8 mouse cellular contexts compared by ENCODE assay signal in genomic region chr1:131525586-131526271, GRCm38 (mm10). TPM values are rescaled to one million over a fixed set of nuclear protein-coding genes. Genes with fewer than 3 reads are reported as not detected.
DNase-seq lines count a peak whose midpoint lies in the region; ATAC-seq and TF ChIP-seq lines count a peak whose summit lies in the region.

No protein-coding gene starts in this region.

- no peak for ATAC-seq in embryonic facial prominence, embryonic 15.5 days (ENCODE audit: insufficient number of reproducible peaks, low FRiP score, low TSS enrichment, low read depth)
- ATAC-seq in heart, postnatal 0 days (ENCODE audit: insufficient read depth, low read depth): no peak
- no peak for ATAC-seq in lung, embryonic 15.5 days (ENCODE audit: borderline replicate concordance, extremely low read depth, low FRiP score, low TSS enrichment)
- no peak for ATAC-seq in megakaryocyte-erythroid progenitor cell, adult 5-6 weeks (replicated peaks; ENCODE audit: low FRiP score, low TSS enrichment, poor library complexity, severe bottlenecking)

- no peak overlapping the region for H3K27ac ChIP-seq in ES-Bruce4 (ENCODE audit: insufficient read depth, low read length)
- peak overlapping the region; percentile 98 for H3K27ac ChIP-seq in embryonic facial prominence, embryonic 15.5 days (replicated peaks)
- peak overlapping the region; percentile 96 for H3K27ac ChIP-seq in heart, postnatal 0 days (ENCODE audit: low read depth)
- peak overlapping the region; percentile 95 for H3K27ac ChIP-seq in layer of hippocampus, adult 2 months
- peak overlapping the region; percentile 96 for H3K27ac ChIP-seq in lung, embryonic 15.5 days

- under 1% methylated on average over 41 of the region's 41 CpGs for WGBS in embryonic facial prominence, embryonic 15.5 days
- 2% methylated on average over 40 of the region's 41 CpGs for WGBS in heart, postnatal 0 days
- whole genome bisulfite sequencing in lung, embryonic 15.5 days: under 1% methylated on average over 41 of the region's 41 CpGs

- no peak for TF ChIP-seq EP300 in ES-Bruce4 (IDR thresholded peaks at IDR 0.05; ENCODE audit: insufficient read depth, low read depth, low read length)
- TF ChIP-seq EP300 in heart, postnatal 0 days (IDR thresholded peaks at IDR 0.05; ENCODE audit: low read depth): no peak

- H3K4me1 ChIP-seq in ES-Bruce4 (ENCODE audit: control insufficient read depth, insufficient read depth, low read length): peaks cover 2% of the 10 kb centered on the region
- H3K4me1 ChIP-seq in embryonic facial prominence, embryonic 15.5 days: peaks cover 46% of the 10 kb centered on the region
- peaks cover 51% of the 10 kb centered on the region for H3K4me1 ChIP-seq in heart, postnatal 0 days (ENCODE audit: control insufficient read depth, insufficient read depth)
- peaks cover 41% of the 10 kb centered on the region for H3K4me1 ChIP-seq in lung, embryonic 15.5 days

- no peak for TF ChIP-seq CTCF in ES-Bruce4 (IDR thresholded peaks at IDR 0.05; ENCODE audit: low read depth, low read length)
- TF ChIP-seq CTCF in heart, postnatal 0 days (IDR thresholded peaks at IDR 0.05; ENCODE audit: low read depth): no peak
- no peak for TF ChIP-seq CTCF in layer of hippocampus, adult 2 months (conservative IDR thresholded peaks at IDR 0.05)

- H3K4me2 ChIP-seq in embryonic facial prominence, embryonic 15.5 days (replicated peaks): peak overlapping the region; percentile 87
- peak overlapping the region; percentile 99 for H3K4me2 ChIP-seq in heart, postnatal 0 days (ENCODE audit: low read depth, low read length)
- H3K4me2 ChIP-seq in lung, embryonic 15.5 days: peak overlapping the region; percentile 93

- peak; percentile 58 for DNase-seq in adrenal gland, postnatal 14 days
- DNase-seq in heart, postnatal 0 days (ENCODE audit: low spot score): peak; percentile 41
- DNase-seq in layer of hippocampus, adult 2 months (ENCODE audit: low spot score in 2 of 2): no peak
- peak; percentile 56 for DNase-seq in right cerebral cortex, postnatal 25 days

- H3K36me3 ChIP-seq in ES-Bruce4 (ENCODE audit: control insufficient read depth, insufficient read depth, low read length, poor library complexity, severe bottlenecking): no peaks in the 10 kb centered on the region; the same call in 1 of the 2 replicates
- H3K36me3 ChIP-seq in embryonic facial prominence, embryonic 15.5 days: no peaks in the 10 kb centered on the region
- no peaks in the 10 kb centered on the region for H3K36me3 ChIP-seq in heart, postnatal 0 days (replicated peaks; ENCODE audit: control insufficient read depth, insufficient read depth, low read length)
- no peaks in the 10 kb centered on the region for H3K36me3 ChIP-seq in lung, embryonic 15.5 days

- H3K27me3 ChIP-seq in ES-Bruce4 (ENCODE audit: control insufficient read depth, insufficient read depth, low read length, poor library complexity, severe bottlenecking): no peaks in the 10 kb centered on the region
- H3K27me3 ChIP-seq in embryonic facial prominence, embryonic 15.5 days: no peaks in the 10 kb centered on the region
- no peaks in the 10 kb centered on the region for H3K27me3 ChIP-seq in heart, postnatal 0 days (ENCODE audit: control insufficient read depth, insufficient read depth, low read length)
- H3K27me3 ChIP-seq in lung, embryonic 15.5 days: no peaks in the 10 kb centered on the region

- H3K9me3 ChIP-seq in ES-Bruce4 (replicated peaks; ENCODE audit: control insufficient read depth, insufficient read depth, low read length, poor library complexity, severe bottlenecking): no peaks in the 10 kb centered on the region
- H3K9me3 ChIP-seq in embryonic facial prominence, embryonic 15.5 days (replicated peaks): no peaks in the 10 kb centered on the region
- no peaks in the 10 kb centered on the region for H3K9me3 ChIP-seq in heart, postnatal 0 days (replicated peaks; ENCODE audit: control insufficient read depth, low read length)
- no peaks in the 10 kb centered on the region for H3K9me3 ChIP-seq in lung, embryonic 15.5 days

- peak overlapping the region; percentile 98 for H3K4me3 ChIP-seq in ES-Bruce4 (ENCODE audit: low read depth, low read length)
- H3K4me3 ChIP-seq in embryonic facial prominence, embryonic 15.5 days (replicated peaks): peak overlapping the region; percentile 78
- H3K4me3 ChIP-seq in heart, postnatal 0 days (ENCODE audit: low read depth, low read length): peak overlapping the region; percentile 82
- peak overlapping the region; percentile 69 for H3K4me3 ChIP-seq in layer of hippocampus, adult 2 months
- H3K4me3 ChIP-seq in lung, embryonic 15.5 days: peak overlapping the region; percentile 85

- no peak for TF ChIP-seq POLR2A in ES-Bruce4 (IDR thresholded peaks at IDR 0.05; ENCODE audit: insufficient read depth, low read length)

- H3K9ac ChIP-seq in ES-Bruce4 (ENCODE audit: low read depth, poor library complexity, severe bottlenecking): peak overlapping the region; percentile 93
- H3K9ac ChIP-seq in embryonic facial prominence, embryonic 15.5 days: peak overlapping the region; percentile 83
- H3K9ac ChIP-seq in heart, postnatal 0 days (replicated peaks; ENCODE audit: low read depth, low read length): peak overlapping the region; percentile 78
- peak overlapping the region; percentile 71 for H3K9ac ChIP-seq in lung, embryonic 15.5 days

RNA-seq across cellular contexts. Expression of gene Srgap2, which starts 1.4 kb away (rescaled TPM):
- polyA plus RNA-seq in ES-Bruce4 (2011; ENCODE audit: insufficient read depth, insufficient read length, low read depth, missing spikeins): 78.9 and 83.8 TPM in 2 replicates
- total RNA-seq in adrenal gland, postnatal 14 days (2021): 29.0 and 31.9 TPM in 2 replicates
- 17.9 and 18.0 TPM in 2 replicates for polyA plus RNA-seq in embryonic facial prominence, embryonic 15.5 days (2015; fragmentation: Nextera tagmentation; extraction: Ambion mirVana)
- 18.1 and 29.7 TPM in 2 replicates for total RNA-seq in heart, postnatal 0 days (2014; rRNA removed; ENCODE audit: low replicate concordance)
- polyA plus RNA-seq in heart, postnatal 0 days (2015; fragmentation: Nextera tagmentation; extraction: Ambion mirVana): 5.9 and 6.4 TPM in 2 replicates
- 10 to 100 TPM; 83.4 to 92.0 TPM for total RNA-seq in layer of hippocampus, adult 2 months (2021)
- 11.0 and 14.1 TPM in 2 replicates for polyA plus RNA-seq in lung, embryonic 15.5 days (2015; fragmentation: Nextera tagmentation; extraction: Ambion mirVana)
- 17.4 and 22.6 TPM in 2 replicates for total RNA-seq in megakaryocyte-erythroid progenitor cell, adult 5-6 weeks (2014; fragmentation: Nextera tagmentation)
- 7.1 and 7.8 TPM in 2 replicates for total RNA-seq in megakaryocyte-erythroid progenitor cell, adult 5-6 weeks (2017)

RNA-seq across cellular contexts. Expression of gene Fam72a, which starts 2.0 kb away (rescaled TPM):
- 6.4 and 6.6 TPM in 2 replicates for polyA plus RNA-seq in ES-Bruce4 (2011; ENCODE audit: insufficient read depth, insufficient read length, low read depth, missing spikeins)
- 1.2 and 1.3 TPM in 2 replicates for total RNA-seq in adrenal gland, postnatal 14 days (2021)
- 2.2 and 2.4 TPM in 2 replicates for polyA plus RNA-seq in embryonic facial prominence, embryonic 15.5 days (2015; fragmentation: Nextera tagmentation; extraction: Ambion mirVana)
- total RNA-seq in heart, postnatal 0 days (2014; rRNA removed; ENCODE audit: low replicate concordance): not detected in 2 replicates
- polyA plus RNA-seq in heart, postnatal 0 days (2015; fragmentation: Nextera tagmentation; extraction: Ambion mirVana): 1.1 and 1.6 TPM in 2 replicates
- total RNA-seq in layer of hippocampus, adult 2 months (2021): 1 to 10 TPM in 1 of 2 experiments, under 1 TPM in 1; 0.88 to 1.7 TPM
- polyA plus RNA-seq in lung, embryonic 15.5 days (2015; fragmentation: Nextera tagmentation; extraction: Ambion mirVana): 2.3 and 3.0 TPM in 2 replicates
- total RNA-seq in megakaryocyte-erythroid progenitor cell, adult 5-6 weeks (2014; fragmentation: Nextera tagmentation): 2.6 and 4.1 TPM in 2 replicates
- total RNA-seq in megakaryocyte-erythroid progenitor cell, adult 5-6 weeks (2017): 2.8 and 6.1 TPM in 2 replicates

Comparison
In these comparisons a context has a peak if more than half of its experiments do, and no peak if none do; other contexts are left out.
1. DNase-seq: peak in adrenal gland, postnatal 14 days (single experiment), heart, postnatal 0 days (single experiment) and right cerebral cortex, postnatal 25 days (single experiment); none in layer of hippocampus, adult 2 months (0 of 2).
2. Peak in every context shown above with its lines, with median percentiles within 50 percentile points of each other: H3K4me3 ChIP-seq, H3K9ac ChIP-seq and H3K4me2 ChIP-seq.